Mouse (Mus musculus): ENCODE data around the gene Gng7.

GRCm38 (mm10) chr10:80930361-80931152 lies 84.2 kb downstream of the Gng7 start:
- TF ChIP-seq CTCF (IDR thresholded peaks at IDR 0.05; ENCODE audit: insufficient read depth, low read length) (no peak), POLR2A (IDR thresholded peaks at IDR 0.05; ENCODE audit: borderline replicate concordance, extremely low read depth, low read depth, low read length) (no peak)
